Mouse (Mus musculus) heart, embryonic 12.5 days (tissue): ENCODE data around the gene Dtymk. TPM values are rescaled to one million over a fixed set of nuclear protein-coding genes. Genes with fewer than 3 reads are reported as not detected.

Experiments used
- ATAC-seq: fragments of 200-750 bp; cut with Nextera tagmentation; 2 replicates; pipeline ENCODE4 v1.8.0; 2017; ENCODE audit warnings: moderate TSS enrichment, moderate library complexity; ENCODE audit not compliant: insufficient number of reproducible peaks, low FRiP score
- H3K27ac ChIP-seq: fragments of 300-500 bp; sonication (generic); 2 replicates; pipeline ENCODE4 v1.5.1; 2016; ENCODE audit warnings: mild to moderate bottlenecking, moderate library complexity; ENCODE audit not compliant: poor library complexity, severe bottlenecking
- H3K27me3 ChIP-seq: fragments of 300-500 bp; sonication (generic); replicated peaks from 2 replicates; pipeline ENCODE4 v1.6.1; 2016; ENCODE audit warnings: mild to moderate bottlenecking, moderate library complexity
- H3K36me3 ChIP-seq: fragments of 300-500 bp; sonication (generic); 2 replicates; pipeline ENCODE4 v1.6.1; 2016; ENCODE audit warnings: mild to moderate bottlenecking, moderate library complexity
- H3K4me1 ChIP-seq: fragments of 300-500 bp; sonication (generic); replicated peaks from 2 replicates; pipeline ENCODE4 v1.6.1; 2016; ENCODE audit warnings: mild to moderate bottlenecking
- H3K4me2 ChIP-seq: fragments of 300-500 bp; sonication (generic); 2 replicates; pipeline ENCODE4 v1.6.1; 2016; ENCODE audit warnings: mild to moderate bottlenecking, moderate library complexity
- H3K4me3 ChIP-seq: fragments of 300-500 bp; sonication (generic); 2 replicates; pipeline ENCODE4 v1.5.1; 2016; ENCODE audit warnings: mild to moderate bottlenecking
- H3K9ac ChIP-seq: fragments of 300-500 bp; sonication (generic); 2 replicates; pipeline ENCODE4 v1.6.1; 2016; ENCODE audit warnings: mild to moderate bottlenecking, moderate library complexity
- H3K9me3 ChIP-seq: fragments of 300-500 bp; sonication (generic); replicated peaks from 2 replicates; pipeline ENCODE4 v1.6.1; 2016; ENCODE audit warnings: mild to moderate bottlenecking, moderate library complexity
- WGBS: fragments of 180-500 bp; shearing (Covaris S2); methylation state at CpG from one replicate; pipeline ENCODE4 v1.1.7; 2016; 5-methylcytosine and 5-hydroxymethylcytosine counted together
- polyA plus RNA-seq: library from polyadenylated mRNA; unstranded; fragments of >200 nt; fragmentation: Nextera tagmentation; extraction: Ambion mirVana; gene quantifications from 2 replicates; pipeline ENCODE4 v1.2.1, GENCODE M21; 2016

Dtymk gene
- polyA plus RNA-seq, 1 experiment from 2014 or later, result 191 TPM

GRCm38 (mm10) chr1:93825771-93826539 is 24.2 kb upstream of the Dtymk start:
- peak overlapping the region; percentile 97 for H3K27ac ChIP-seq
- H3K4me2 ChIP-seq, result peak overlapping the region; percentile 74
- H3K9ac ChIP-seq, result peak overlapping the region; percentile 72
- H3K36me3 ChIP-seq, result peaks cover 8% of the 10 kb centered on the region
- H3K4me3 ChIP-seq, result peak overlapping the region; percentile 63
- no peaks in the 10 kb centered on the region for H3K27me3 ChIP-seq
- H3K9me3 ChIP-seq, result no peaks in the 10 kb centered on the region
- 41% methylated on average over 27 of the region's 27 CpGs for WGBS
- ATAC-seq, result no peak
- H3K4me1 ChIP-seq, result peaks cover 12% of the 10 kb centered on the region; the same call in 1 of the 2 replicates

- peak overlapping the region; percentile 74 for H3K4me2 ChIP-seq
- H3K9ac ChIP-seq, result peak overlapping the region; percentile 72
- no peaks in the 10 kb centered on the region for H3K27me3 ChIP-seq
- no peaks in the 10 kb centered on the region for H3K9me3 ChIP-seq
- H3K4me3 ChIP-seq, result peak overlapping the region; percentile 63
- H3K27ac ChIP-seq, result peak overlapping the region; percentile 97
- H3K36me3 ChIP-seq, result peaks cover 16% of the 10 kb centered on the region
- peaks cover 12% of the 10 kb centered on the region; the same call in 1 of the 2 replicates for H3K4me1 ChIP-seq
- WGBS, result under 1% methylated on average over 30 of the region's 30 CpGs
- peak; percentile 98 for ATAC-seq
These were observed 23.5 kb upstream of the Dtymk start for GRCm38 (mm10) chr1:93825105-93825674.

GRCm38 (mm10) chr1:93824609-93825008 is 22.9 kb upstream of the Dtymk start, which contains the start of gene D2hgdh:
Gene D2hgdh, plus strand, starts transcription at chr1:93824909.
- H3K9me3 ChIP-seq, result no peaks in the 10 kb centered on the region
- peak within 1 kb of the TSS; percentile 74 for H3K4me2 ChIP-seq
- H3K36me3 ChIP-seq, result peaks cover 21% of the 10 kb centered on the region
- peak; percentile 16; the same call in 1 of the 2 replicates for ATAC-seq
- peak within 1 kb of the TSS; percentile 72 for H3K9ac ChIP-seq
- H3K4me1 ChIP-seq, result peaks cover 12% of the 10 kb centered on the region; the same call in 1 of the 2 replicates
- H3K4me3 ChIP-seq, result peak within 1 kb of the TSS; percentile 63
- peak within 1 kb of the TSS; percentile 97 for H3K27ac ChIP-seq
- no peaks in the 10 kb centered on the region for H3K27me3 ChIP-seq
- 10% methylated on average over 10 of the region's 10 CpGs for WGBS

- H3K27ac ChIP-seq, result peak overlapping the region; percentile 97; the same call in 1 of the 2 replicates
- WGBS, result 77% methylated on average over 3 of the region's 3 CpGs
These were observed 22.2 kb upstream of the Dtymk start for GRCm38 (mm10) chr1:93823796-93824495.

GRCm38 (mm10) chr1:93818722-93819121 is 17.0 kb upstream of the Dtymk start:
- Histone ChIP-seq H3K4me2 (no peak overlapping the region), H3K27ac (no peak overlapping the region), H3K9me3 (no peaks in the 10 kb centered on the region), H3K27me3 (no peaks in the 10 kb centered on the region), H3K36me3 (peaks cover 80% of the 10 kb centered on the region), H3K4me3 (no peak overlapping the region), H3K9ac (no peak overlapping the region), H3K4me1 (no peaks in the 10 kb centered on the region)
- 89% methylated on average over 7 of the region's 7 CpGs for WGBS
- no peak for ATAC-seq

More at GRCm38 (mm10) chr1:93823796-93824495, 22.2 kb upstream of the Dtymk start:
- Histone ChIP-seq H3K4me2 (no peak overlapping the region), H3K4me3 (no peak overlapping the region), H3K9me3 (no peaks in the 10 kb centered on the region), H3K27me3 (no peaks in the 10 kb centered on the region), H3K36me3 (peaks cover 28% of the 10 kb centered on the region), H3K4me1 (peaks cover 12% of the 10 kb centered on the region; the same call in 1 of the 2 replicates), H3K9ac (no peak overlapping the region)
- ATAC-seq, result no peak

GRCm38 (mm10) chr1:93817823-93818532 is 16.2 kb upstream of the Dtymk start:
- Histone ChIP-seq H3K4me3 (no peak overlapping the region), H3K4me2 (no peak overlapping the region), H3K36me3 (peaks cover 88% of the 10 kb centered on the region), H3K9me3 (no peaks in the 10 kb centered on the region), H3K27ac (no peak overlapping the region), H3K4me1 (no peaks in the 10 kb centered on the region), H3K27me3 (no peaks in the 10 kb centered on the region), H3K9ac (no peak overlapping the region)
- WGBS, result 89% methylated on average over 8 of the region's 8 CpGs
- no peak for ATAC-seq

GRCm38 (mm10) chr1:93811495-93812039 is 9.8 kb upstream of the Dtymk start:
- WGBS, result 80% methylated on average over 8 of the region's 8 CpGs
- Histone ChIP-seq H3K36me3 (peaks cover 90% of the 10 kb centered on the region), H3K9me3 (no peaks in the 10 kb centered on the region), H3K4me2 (no peak overlapping the region), H3K4me3 (no peak overlapping the region), H3K4me1 (no peaks in the 10 kb centered on the region), H3K27ac (no peak overlapping the region), H3K27me3 (no peaks in the 10 kb centered on the region), H3K9ac (no peak overlapping the region)
- no peak for ATAC-seq

- Histone ChIP-seq H3K4me2 (no peak overlapping the region), H3K4me1 (peaks cover 10% of the 10 kb centered on the region), H3K9ac (no peak overlapping the region), H3K27me3 (no peaks in the 10 kb centered on the region), H3K4me3 (no peak overlapping the region), H3K36me3 (peaks cover 82% of the 10 kb centered on the region), H3K27ac (no peak overlapping the region), H3K9me3 (no peaks in the 10 kb centered on the region)
- WGBS, result 99% methylated on average over 3 of the region's 3 CpGs
- ATAC-seq, result no peak
These were observed 8.3 kb upstream of the Dtymk start for GRCm38 (mm10) chr1:93810011-93810410.

- Histone ChIP-seq H3K9me3 (no peaks in the 10 kb centered on the region), H3K36me3 (peaks cover 71% of the 10 kb centered on the region), H3K27me3 (no peaks in the 10 kb centered on the region), H3K4me2 (no peak overlapping the region), H3K27ac (no peak overlapping the region), H3K4me1 (peaks cover 16% of the 10 kb centered on the region), H3K9ac (no peak overlapping the region), H3K4me3 (no peak overlapping the region)
- ATAC-seq, result no peak
- 87% methylated on average over 4 of the region's 4 CpGs for WGBS
These were observed 7.1 kb upstream of the Dtymk start for GRCm38 (mm10) chr1:93808871-93809270.

GRCm38 (mm10) chr1:93805221-93805951 is 3.7 kb upstream of the Dtymk start:
- H3K9me3 ChIP-seq, result no peaks in the 10 kb centered on the region
- no peaks in the 10 kb centered on the region for H3K27me3 ChIP-seq
- H3K4me1 ChIP-seq, result peaks cover 32% of the 10 kb centered on the region
- peak overlapping the region; percentile 84 for H3K4me2 ChIP-seq
- H3K27ac ChIP-seq, result peak overlapping the region; percentile 97
- H3K36me3 ChIP-seq, result peaks cover 41% of the 10 kb centered on the region
- 0 out of 2 replicates have a peak overlapping the region, but pooled peaks have one; percentile 8 for H3K4me3 ChIP-seq
- WGBS, result 63% methylated on average over 5 of the region's 5 CpGs
- H3K9ac ChIP-seq, result peak overlapping the region; percentile 66
- no peak for ATAC-seq
